Mouse (Mus musculus) left cerebral cortex, postnatal 14 days (tissue): ENCODE data around the gene Tbxas1. TPM values are rescaled to one million over a fixed set of nuclear protein-coding genes. Genes with fewer than 3 reads are reported as not detected.
A peak's percentile ranks its signal among the peaks of the same experiment; 100 is the strongest.

Source experiments
- DNase-seq, 2 experiments: peaks; one replicate each; pipeline ENCODE4 v3.0.0; 2021 to 2022; ENCODE audit warnings: low spot score in 2 of 2, mixed read lengths in 1 of 2
- intact Hi-C: fragments of 180-260 bp; cut with DNase I; formaldehyde crosslinking; loops from one replicate; pipeline ENCODE4 v1.15.1; 2025
- long read RNA-seq, 2 experiments: library from polyadenylated mRNA; stranded (forward); transcript quantifications; one replicate each; pipeline ENCODE4 v2.0.0; 2021
- total RNA-seq, 2 experiments: library from RNA; stranded (reverse); gene quantifications; 2 replicates each; pipeline ENCODE4 v1.2.3; 2021

Gene Tbxas1
- 1 to 10 TPM; 2.9 to 3.0 TPM for total RNA-seq
- long read RNA-seq, experiment 1, transcript Tbxas1-201 (13 exons, 1,990 nt), result major isoform, 5 of 7 reads
- long read RNA-seq, experiment 1, partial matches to known transcripts, result 2 of 7 reads
- long read RNA-seq, experiment 1, other reads (novel, unspliced or antisense), result 0 of 7 reads
- long read RNA-seq, experiment 2, partial matches to known transcripts, result 1 of 5 reads
- long read RNA-seq, experiment 2, other reads (novel, unspliced or antisense), result 1 of 5 reads

DNA sequence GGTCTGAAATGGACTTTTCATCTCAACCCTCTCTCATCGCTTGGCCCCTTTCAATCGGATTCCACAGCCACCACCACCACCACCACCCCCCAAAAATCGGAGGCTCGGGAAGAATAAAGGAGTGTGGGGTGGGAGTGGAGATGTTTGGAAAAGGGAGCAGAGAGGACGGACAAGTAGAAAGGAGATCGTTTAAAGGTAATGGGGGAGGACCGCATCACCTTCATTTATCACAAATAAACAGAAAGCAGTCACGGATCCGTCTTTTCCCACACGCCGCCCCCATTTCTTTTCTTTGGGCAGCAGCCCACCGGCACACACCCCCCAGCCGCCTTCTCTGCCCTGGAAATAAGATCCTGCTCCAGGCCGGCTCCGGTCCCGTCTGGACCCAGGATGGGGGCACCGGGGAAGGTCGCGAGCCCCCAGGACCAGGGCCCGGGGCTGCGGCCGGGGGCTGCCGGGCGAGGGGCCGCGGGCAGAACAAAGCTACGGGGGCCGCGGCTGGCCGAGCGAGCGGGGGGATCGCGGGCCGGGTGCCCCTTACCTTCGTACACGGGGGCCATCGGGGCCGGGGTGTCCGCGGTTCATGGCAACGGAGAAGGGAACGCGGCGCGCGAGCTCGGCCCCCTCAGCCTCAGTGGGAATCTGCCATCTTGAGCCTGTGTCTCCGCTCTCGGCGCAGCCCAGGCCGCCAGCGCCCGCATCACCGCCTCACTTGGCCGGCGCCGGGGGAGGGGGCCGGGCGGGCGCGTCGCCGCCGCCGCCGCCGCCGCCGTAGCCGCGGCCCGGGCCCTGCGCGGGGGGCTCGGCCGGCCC, at the start of gene Tbxas1:
TSS of gene Tbxas1 (plus strand) at position 147 of the 813 bp plus-strand sequence.
- intact Hi-C loops, result loop anchor here (2.0 kb wide), 2 partner anchors 139 to 191 kb away; no protein-coding TSS in a partner anchor

DNA sequence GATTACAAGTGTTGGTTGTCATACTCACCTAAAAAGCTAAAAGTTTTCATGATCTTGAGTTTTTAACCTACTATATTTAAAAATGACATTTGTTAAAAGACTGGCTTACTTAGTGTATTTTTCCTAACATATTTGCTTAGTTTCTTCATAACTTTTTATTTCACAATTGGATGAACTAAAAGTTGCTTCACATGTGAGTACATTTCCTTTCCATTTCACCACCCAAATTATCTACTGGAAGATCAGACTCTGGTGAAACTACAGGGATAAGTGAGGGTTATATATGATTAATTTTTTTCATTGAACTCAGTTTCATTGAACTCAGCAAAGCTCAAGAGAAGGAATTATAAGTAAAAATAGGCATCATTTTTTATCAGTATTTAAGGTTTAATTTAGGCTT, 49.3 kb upstream of the Tbxas1 start:
- intact Hi-C loops, result no loop called here
- no peak for DNase-seq

More for the DNA sequence above, at the start of gene Tbxas1:
- DNase-seq, result peak; percentile 24 to 55

DNA sequence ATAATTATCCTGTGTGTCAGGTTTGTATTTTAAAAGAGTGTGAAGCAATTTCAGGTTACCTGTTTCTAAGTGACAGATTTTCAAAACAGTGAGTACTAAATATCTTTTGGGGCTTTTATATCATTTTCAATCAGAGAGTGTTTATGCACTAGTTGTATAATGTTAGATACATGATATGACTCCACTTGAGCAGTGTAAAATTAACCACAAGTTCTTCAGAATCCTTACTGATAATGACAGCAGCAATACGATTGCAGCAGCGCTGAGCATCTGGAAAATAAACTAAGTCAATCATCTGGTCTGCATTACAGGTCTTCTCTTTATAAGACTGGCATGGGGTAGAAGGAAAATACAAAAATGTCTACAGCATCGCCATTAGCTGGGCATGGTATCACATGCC, 48.3 kb upstream of the Tbxas1 start:
- no peak for DNase-seq
- intact Hi-C loops, result no loop called here

DNA sequence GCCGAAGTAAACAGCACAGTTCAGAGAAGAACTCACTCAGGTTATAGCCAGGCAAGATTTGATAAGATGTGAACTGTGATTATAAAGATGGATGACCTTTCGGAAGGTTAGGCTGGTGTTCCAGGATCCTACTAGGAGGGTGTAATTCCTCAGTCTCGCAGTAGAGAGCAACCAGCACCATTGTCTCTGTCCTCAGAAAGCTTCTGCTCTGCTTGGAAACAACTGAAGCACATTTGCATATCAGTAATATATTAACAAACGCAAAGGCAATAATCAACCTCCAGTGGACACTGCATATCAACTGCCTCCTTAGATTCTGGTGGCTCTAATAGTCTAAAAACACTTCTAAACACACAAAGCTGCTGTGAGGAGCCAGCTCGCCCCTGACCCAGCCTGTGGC, 47.8 kb upstream of the Tbxas1 start:
- intact Hi-C loops, result no loop called here
- no peak for DNase-seq

DNA sequence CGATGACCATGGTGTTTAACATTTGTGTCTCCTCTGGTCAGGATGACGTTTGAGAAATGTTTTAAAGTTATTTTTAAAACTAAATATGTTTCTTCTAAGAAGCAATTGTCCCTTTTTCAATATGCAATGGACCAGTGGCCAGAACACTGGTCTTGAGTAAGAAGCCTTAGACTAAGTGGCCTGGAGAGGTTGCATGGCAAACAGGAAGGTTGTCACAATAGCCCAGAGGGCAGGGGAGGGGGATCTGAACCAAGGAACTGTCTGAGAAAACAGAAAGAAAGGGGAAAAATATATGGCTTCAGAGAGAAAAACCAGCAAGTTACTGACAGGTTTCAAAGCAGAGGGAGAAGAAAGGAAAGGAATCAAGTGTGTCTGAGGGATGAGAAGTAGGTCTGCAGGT, 47.0 kb upstream of the Tbxas1 start:
- DNase-seq, result no peak
- intact Hi-C loops, result no loop called here

DNA sequence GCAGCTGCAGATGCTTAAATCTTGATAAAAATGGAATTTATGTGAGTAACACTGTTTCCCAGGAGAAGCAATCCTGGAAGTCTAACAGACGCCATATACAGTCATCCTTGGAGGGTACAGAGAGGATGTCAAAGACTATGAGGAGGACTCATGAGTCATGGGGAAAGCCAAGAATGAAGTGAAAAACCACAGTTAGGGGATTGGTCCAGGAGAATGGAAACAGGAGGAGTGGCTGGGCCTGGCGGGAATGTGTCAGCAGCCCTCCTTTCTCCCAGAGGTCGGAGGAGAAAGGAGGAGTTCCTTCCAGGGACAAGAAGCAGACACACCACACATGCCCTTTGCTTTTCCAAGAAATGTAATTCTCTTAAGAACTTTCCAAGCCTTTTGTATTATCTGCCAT, 45.8 kb upstream of the Tbxas1 start:
- intact Hi-C loops, result no loop called here
- DNase-seq, result no peak

DNA sequence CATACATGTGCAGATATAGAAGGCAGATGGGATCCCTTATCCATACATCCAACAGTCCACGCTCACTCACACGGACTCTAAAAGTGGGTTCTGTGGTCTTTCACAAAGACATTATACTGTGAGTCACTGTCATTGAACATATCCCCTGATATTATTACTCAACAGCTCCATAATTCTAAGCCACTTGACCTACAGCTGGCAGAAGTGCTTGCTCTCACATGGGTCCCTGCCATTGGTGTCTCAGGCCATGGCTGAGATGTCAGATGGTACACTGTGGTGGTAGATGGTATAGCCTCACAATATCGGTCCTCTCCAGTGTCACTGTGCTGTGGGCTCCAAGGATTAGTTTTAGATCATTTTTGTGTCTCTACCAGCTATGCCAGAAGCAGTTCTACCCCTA, 41.5 kb upstream of the Tbxas1 start:
- no peak for DNase-seq
- intact Hi-C loops, result no loop called here

DNA sequence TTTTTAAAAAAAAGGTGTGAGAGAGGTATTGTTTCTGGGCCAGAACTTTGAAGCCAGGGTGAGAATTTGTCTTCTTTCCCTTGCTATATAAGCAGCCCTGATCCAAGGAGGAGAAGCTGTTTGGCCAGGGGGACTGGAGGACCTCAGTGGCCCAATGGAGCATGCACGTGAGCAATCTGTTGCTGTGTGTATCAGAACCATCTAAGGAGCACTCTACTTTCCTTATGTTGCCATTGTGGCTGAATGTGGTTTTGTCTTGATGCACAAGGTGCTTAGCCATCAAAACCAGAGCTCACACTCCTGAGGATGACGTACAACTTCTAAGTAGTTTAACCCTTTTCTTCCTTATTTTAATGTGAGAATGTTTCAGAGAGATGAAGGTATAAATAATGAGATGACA, 40.5 kb upstream of the Tbxas1 start:
- intact Hi-C loops, result no loop called here
- DNase-seq, result no peak

DNA sequence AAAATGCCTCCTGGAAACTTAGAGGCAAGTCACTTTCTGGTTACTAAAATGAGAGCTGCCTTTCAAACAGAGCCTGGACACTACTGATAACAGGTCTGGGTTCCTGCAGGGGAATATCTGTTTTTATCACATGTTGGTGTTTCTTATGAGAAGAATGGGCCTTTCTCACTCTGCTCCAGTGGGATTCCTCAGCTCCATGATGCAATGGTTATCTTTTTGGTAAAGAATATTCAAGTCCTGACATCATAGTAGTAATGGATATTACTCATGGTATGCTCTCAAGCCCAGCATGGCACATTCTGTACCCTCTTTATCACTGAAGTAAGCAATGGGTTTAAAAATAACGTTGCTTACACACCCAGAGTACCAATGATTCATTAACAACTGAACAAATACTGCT, 40.0 kb upstream of the Tbxas1 start:
- DNase-seq, result no peak
- intact Hi-C loops, result no loop called here

DNA sequence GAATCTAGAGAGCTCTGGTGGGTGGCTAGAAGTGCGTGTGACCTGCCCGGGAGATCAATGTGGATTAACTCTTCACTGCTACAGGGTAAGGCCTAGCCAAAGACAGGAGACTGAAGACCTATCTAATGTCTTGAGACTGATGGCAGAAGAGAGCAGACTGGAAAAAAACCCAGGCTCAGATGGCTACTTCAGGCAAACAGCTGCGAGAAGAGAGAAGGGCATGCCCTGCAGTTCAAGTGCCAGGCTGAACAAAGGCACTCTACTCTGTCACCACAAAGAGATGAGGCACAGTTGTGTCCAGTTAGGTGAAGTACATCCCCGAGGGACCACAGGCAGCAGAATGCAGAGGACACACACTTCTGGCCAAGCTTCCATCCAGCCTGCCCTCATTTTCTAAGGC, 37.1 kb upstream of the Tbxas1 start:
- intact Hi-C loops, result no loop called here
- DNase-seq, result no peak

DNA sequence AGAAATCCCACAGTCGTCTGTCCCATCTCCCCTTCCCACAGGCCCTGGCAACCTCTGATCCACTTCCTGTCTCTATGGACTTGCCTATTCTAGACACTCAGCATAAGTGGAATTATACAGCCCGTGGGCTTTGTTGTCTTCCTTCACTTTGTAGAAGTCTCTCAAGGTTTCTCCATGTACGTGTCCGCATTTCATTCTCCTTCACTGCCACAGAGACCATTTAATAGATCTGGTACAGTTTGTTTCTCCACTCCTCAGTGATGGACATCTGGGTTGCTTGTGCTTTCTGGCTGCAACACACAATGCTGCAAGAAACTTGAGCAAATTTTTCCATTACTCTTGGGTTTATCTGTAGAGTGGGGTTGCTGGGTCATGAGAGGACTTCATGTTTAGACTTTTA, 35.3 kb upstream of the Tbxas1 start:
- intact Hi-C loops, result no loop called here
- no peak for DNase-seq

DNA sequence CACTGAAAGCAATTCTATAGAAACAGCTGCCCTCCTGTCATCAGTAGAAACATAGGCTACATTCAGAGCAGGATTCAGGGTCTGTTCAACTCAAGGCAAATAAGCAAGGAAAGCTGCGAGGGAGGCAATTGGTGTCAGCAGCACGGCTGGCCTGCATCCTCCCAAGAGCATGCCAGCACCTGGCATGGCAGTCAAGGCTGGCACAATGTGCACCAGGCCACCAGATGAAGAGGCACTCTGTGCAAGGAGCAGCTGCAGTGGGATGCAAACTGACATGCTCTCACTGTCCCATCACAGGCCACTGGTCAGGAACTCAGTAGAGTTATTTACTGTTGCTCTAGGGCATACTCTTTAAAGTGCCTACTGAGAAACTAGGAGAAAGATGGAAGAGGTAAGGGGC, 34.8 kb upstream of the Tbxas1 start:
- DNase-seq, result peak in 1 of 2 experiments; percentile 43

DNA sequence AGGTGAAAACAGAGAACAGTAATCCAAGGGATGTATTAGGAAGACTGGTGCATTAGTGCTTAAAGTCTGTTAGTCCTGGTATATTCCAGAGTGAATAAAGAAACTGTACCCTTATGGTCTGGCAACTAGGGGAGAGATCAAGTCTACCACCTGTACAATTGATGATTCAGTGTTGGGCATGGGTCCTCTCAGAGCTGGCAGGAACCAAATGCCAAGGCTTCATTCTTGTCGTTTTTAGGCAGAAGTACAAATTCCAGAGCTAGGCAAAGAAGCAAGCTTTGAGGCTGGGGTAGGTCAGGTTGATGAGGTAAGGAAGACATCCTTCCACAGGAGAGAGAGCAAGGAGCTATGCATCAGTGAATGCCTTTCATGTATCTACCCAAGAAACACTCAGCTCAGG, 34.4 kb upstream of the Tbxas1 start:
- intact Hi-C loops, result no loop called here
- DNase-seq, result no peak

More for the DNA sequence above, 34.8 kb upstream of the Tbxas1 start:
- intact Hi-C loops, result no loop called here

DNA sequence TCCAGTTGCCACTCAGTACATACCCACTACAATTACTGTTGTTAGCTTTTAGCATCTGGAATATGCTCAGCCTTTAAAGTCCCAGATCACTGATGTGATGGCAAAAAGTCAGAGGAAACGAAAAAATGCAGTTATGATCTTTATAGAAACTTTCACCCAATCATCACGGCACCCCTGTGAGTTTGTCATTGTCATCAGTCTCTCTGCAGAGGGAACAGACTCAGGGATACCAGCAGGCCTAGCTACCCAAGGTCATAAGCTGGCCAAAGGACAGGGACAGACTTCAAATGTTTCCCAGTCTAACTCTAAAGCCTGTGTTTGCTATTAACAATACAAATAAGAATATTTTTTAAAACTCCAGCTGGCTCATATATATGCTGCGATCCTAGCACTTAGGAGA, 33.7 kb upstream of the Tbxas1 start:
- DNase-seq, result no peak
- intact Hi-C loops, result no loop called here

DNA sequence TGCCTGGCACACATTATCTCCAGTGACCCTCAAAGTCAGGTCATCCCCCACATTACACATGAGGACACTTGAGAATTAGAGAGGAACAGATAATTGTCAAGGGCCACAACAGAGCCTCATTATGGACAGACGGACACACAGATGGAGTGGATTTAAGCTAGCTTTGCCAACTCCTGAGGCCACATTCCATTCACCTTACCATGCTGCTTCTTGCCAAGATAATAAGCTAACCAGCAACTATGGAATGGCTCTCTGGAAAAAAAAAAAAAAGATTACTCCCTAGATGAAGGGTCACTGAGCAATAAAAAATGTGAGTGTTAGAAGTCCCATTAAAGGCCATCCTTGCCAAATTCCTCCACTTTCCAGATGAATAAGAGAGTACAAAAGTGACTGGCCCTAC, 30.1 kb upstream of the Tbxas1 start:
- no peak for DNase-seq
- intact Hi-C loops, result no loop called here

DNA sequence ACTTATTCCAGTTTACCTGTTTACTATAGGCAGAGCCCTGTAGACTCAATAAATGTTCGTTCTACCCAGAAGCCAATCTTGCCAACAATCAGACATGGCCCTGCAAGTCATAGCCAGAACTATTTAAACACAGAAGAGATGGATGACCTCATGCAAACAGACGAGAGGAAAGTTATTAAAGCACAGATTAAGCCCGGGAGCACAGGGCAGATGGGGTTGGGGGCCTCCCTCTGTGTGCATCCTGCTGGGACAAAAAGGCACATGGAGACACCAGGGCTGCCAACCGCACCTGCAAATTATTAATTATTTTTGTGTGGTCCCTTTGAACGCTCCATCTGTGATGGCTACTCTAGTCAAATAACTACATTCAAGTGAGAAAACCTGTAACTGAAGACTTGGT, 29.3 kb upstream of the Tbxas1 start:
- DNase-seq, result no peak
- intact Hi-C loops, result no loop called here

DNA sequence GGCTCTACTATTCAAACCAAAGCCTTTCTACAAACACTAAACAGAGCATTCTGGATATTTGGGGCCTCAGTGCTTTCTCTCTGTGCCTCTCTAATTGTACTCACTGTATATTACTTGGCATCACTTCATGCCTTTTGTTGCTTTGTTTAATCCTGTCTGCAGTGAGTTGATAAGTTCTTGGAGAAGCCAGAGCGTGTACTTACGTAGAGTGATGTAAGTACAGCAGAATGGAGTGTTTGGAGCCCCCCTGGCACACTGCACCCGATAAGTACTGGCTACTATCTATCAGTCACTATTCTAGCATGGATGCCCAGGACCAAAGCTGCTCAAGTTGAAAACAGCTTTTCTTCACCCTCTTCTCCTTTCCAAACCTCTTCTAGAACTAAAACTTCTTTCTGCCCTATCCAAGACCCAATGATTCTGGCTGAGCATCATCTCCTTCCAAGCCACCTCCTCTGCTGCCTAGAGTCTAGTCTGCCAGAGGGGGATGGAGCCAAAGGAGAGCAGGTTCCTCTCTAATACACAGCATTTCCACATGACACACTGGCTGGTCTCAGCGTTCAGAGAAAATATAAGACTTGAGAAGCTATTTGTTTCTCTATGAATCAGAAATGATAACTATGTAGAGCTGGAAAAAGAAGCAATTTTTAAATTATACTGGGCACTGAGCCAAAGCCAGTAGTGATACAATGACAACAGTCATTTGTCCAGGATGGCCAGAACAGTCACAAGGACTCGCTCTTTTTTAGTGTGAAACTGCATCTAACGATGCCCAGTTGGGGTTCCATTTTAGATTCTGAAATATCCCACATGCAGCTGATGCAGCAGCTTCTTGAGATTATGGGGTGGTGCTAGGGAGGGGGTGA, 28.6 kb upstream of the Tbxas1 start:
- DNase-seq, result peak in 1 of 2 experiments; percentile 8
- intact Hi-C loops, result no loop called here

DNA sequence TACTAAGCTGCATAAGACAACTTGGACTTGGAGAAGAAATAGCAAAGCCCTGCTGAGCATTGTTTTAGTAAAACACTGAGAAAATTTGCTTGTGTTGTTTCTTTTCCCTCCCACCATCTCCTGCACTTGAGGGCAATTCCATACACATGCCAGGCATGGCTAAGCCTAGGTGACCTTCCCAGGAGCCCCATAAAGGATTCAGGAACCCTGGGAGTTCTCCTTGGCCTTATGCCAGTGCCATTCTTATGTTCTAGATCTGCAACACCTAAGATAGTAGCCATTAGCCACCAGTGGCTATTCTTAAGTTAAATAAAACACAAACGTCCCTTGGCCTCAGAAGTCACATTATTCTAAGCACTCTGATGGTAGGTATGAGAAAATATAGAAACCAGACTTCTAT, 27.8 kb upstream of the Tbxas1 start:
- no peak for DNase-seq
- intact Hi-C loops, result no loop called here

DNA sequence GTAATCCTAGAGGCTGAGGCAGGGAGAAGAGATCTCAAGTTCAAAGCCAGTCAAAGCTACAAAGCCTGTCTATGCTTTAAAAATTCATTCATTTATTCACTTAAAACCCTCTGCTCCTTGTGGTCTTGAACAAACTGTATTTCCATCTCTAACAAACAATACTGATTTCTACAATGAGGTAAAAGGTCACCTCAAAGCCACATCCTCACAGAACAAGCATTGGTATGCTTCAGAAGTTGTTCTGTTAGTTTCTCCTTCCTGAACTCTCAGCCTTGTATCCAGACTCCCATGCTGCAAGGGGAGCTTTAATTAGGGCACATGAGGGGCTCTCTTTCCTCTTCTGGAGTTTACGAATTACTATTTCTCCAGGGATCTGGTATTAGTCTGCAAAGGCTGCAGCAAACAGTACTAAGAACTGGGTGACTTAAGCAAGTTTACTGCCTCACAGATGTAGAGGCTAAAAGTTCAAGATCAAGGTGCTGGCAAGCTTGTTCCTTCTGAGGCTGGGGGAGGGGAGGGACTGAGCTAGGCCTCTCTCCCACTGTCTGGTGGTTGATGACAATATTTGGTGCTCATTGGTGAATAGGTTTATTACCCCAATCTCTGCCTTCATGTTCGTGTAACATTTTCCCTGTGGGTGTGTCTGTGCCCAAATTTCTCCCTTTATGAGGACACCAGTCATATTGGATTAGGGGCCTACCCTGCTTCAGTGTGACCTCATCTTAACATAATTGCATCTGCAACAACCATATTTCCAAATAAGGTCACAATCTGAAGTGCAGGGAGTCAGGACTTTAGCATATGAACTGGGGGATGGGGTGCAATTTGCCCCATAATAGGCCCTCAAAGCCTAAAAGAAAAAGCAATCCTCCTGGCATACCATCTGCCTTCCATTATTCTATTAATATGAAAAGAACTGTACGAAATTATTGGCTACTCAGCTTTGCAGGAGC, 27.0 kb upstream of the Tbxas1 start:
- intact Hi-C loops, result no loop called here
- no peak for DNase-seq
